Mouse (Mus musculus): Measurements from ENCODE around the gene Gm8994. TPM values are rescaled to one million over a fixed set of nuclear protein-coding genes. Genes with fewer than 3 reads are reported as not detected.

The Gm8994 gene
- polyA plus RNA-seq, 1 experiment: not detected

- H3K4me1 ChIP-seq (ENCODE audit: control insufficient read depth, insufficient read depth, low read length): no peaks in the 10 kb centered on the region
- no peak overlapping the region for H3K4me3 ChIP-seq (ENCODE audit: low read depth, low read length)
- TF ChIP-seq CTCF (IDR thresholded peaks at IDR 0.05; ENCODE audit: low read depth, low read length) (no peak), EP300 (IDR thresholded peaks at IDR 0.05; ENCODE audit: insufficient read depth, low read depth, low read length) (no peak), POLR2A (IDR thresholded peaks at IDR 0.05; ENCODE audit: insufficient read depth, low read length) (no peak)
- no peaks in the 10 kb centered on the region for H3K9me3 ChIP-seq (replicated peaks; ENCODE audit: control insufficient read depth, insufficient read depth, low read length, poor library complexity, severe bottlenecking)
- H3K36me3 ChIP-seq (ENCODE audit: control insufficient read depth, insufficient read depth, low read length, poor library complexity, severe bottlenecking): no peaks in the 10 kb centered on the region
- no peaks in the 10 kb centered on the region for H3K27me3 ChIP-seq (ENCODE audit: control insufficient read depth, insufficient read depth, low read length, poor library complexity, severe bottlenecking)
- no peak overlapping the region for H3K9ac ChIP-seq (ENCODE audit: low read depth, poor library complexity, severe bottlenecking)
- H3K27ac ChIP-seq (ENCODE audit: insufficient read depth, low read length): no peak overlapping the region
Measured at GRCm38 (mm10) chr6:136364008-136364407, 36.7 kb downstream of the Gm8994 start.

- no peaks in the 10 kb centered on the region for H3K27me3 ChIP-seq (ENCODE audit: control insufficient read depth, insufficient read depth, low read length, poor library complexity, severe bottlenecking)
Measured at GRCm38 (mm10) chr6:136364430-136365098, 37.2 kb downstream of the Gm8994 start.

GRCm38 (mm10) chr6:136376097-136376496 lies 48.8 kb downstream of the Gm8994 start:
- no peaks in the 10 kb centered on the region for H3K27me3 ChIP-seq (ENCODE audit: control insufficient read depth, insufficient read depth, low read length, poor library complexity, severe bottlenecking)
- 0 out of 2 replicates have a peak, but pooled peaks cover 4% of the 10 kb centered on the region for H3K9me3 ChIP-seq (replicated peaks; ENCODE audit: control insufficient read depth, insufficient read depth, low read length, poor library complexity, severe bottlenecking)
- H3K27ac ChIP-seq (ENCODE audit: insufficient read depth, low read length): no peak overlapping the region
- H3K4me1 ChIP-seq (ENCODE audit: control insufficient read depth, insufficient read depth, low read length): no peaks in the 10 kb centered on the region
- no peak overlapping the region for H3K9ac ChIP-seq (ENCODE audit: low read depth, poor library complexity, severe bottlenecking)
- no peak for TF ChIP-seq CTCF (IDR thresholded peaks at IDR 0.05; ENCODE audit: low read depth, low read length)
- no peak for TF ChIP-seq POLR2A (IDR thresholded peaks at IDR 0.05; ENCODE audit: insufficient read depth, low read length)
- no peak for TF ChIP-seq EP300 (IDR thresholded peaks at IDR 0.05; ENCODE audit: insufficient read depth, low read depth, low read length)
- H3K4me3 ChIP-seq (ENCODE audit: low read depth, low read length): no peak overlapping the region
- no peaks in the 10 kb centered on the region for H3K36me3 ChIP-seq (ENCODE audit: control insufficient read depth, insufficient read depth, low read length, poor library complexity, severe bottlenecking)

More at GRCm38 (mm10) chr6:136364430-136365098, 37.2 kb downstream of the Gm8994 start:
- Histone ChIP-seq H3K9me3 (replicated peaks; ENCODE audit: control insufficient read depth, insufficient read depth, low read length, poor library complexity, severe bottlenecking) (no peaks in the 10 kb centered on the region), H3K4me1 (ENCODE audit: control insufficient read depth, insufficient read depth, low read length) (no peaks in the 10 kb centered on the region), H3K36me3 (ENCODE audit: control insufficient read depth, insufficient read depth, low read length, poor library complexity, severe bottlenecking) (no peaks in the 10 kb centered on the region), H3K4me3 (ENCODE audit: low read depth, low read length) (no peak overlapping the region), H3K9ac (ENCODE audit: low read depth, poor library complexity, severe bottlenecking) (no peak overlapping the region), H3K27ac (ENCODE audit: insufficient read depth, low read length) (no peak overlapping the region)
- no peak for TF ChIP-seq POLR2A (IDR thresholded peaks at IDR 0.05; ENCODE audit: insufficient read depth, low read length)
- TF ChIP-seq EP300 (IDR thresholded peaks at IDR 0.05; ENCODE audit: insufficient read depth, low read depth, low read length): no peak
- TF ChIP-seq CTCF (IDR thresholded peaks at IDR 0.05; ENCODE audit: low read depth, low read length): no peak

Other genes with a start within 250 kb of the Gm8994 start
- gene Grin2b, start 154.0 kb upstream of the Gm8994 start, polyA plus RNA-seq (2011; ENCODE audit: insufficient read depth, insufficient read length, low read depth, missing spikeins): 0.03 TPM in 1 of 2 replicates, not detected in the other
- gene E330021D16Rik, start 88.0 kb downstream of the Gm8994 start, polyA plus RNA-seq (2011; ENCODE audit: insufficient read depth, insufficient read length, low read depth, missing spikeins): 0.36 TPM in 1 of 2 replicates, not detected in the other
- gene Atf7ip, start 178.6 kb downstream of the Gm8994 start, polyA plus RNA-seq (2011; ENCODE audit: insufficient read depth, insufficient read length, low read depth, missing spikeins): 110 and 114 TPM in 2 replicates

Data from ES-Bruce4 (cell line).